Mouse (Mus musculus) embryonic facial prominence, embryonic 15.5 days (tissue): Measurements from ENCODE around the gene Eapp. TPM values are rescaled to one million over a fixed set of nuclear protein-coding genes. Genes with fewer than 3 reads are reported as not detected.
"Not testable (repeated sequence)": the region's sequence is repeated elsewhere in the genome, so short reads cannot be mapped to it uniquely, and the experiment has no call there.

Source experiments
- ATAC-seq: fragments of 200-750 bp; cut with Nextera tagmentation; 2 replicates; pipeline ENCODE4 v1.8.0; 2017; ENCODE audit warnings: low read depth, moderate TSS enrichment; ENCODE audit not compliant: insufficient number of reproducible peaks, low FRiP score, low TSS enrichment
- H3K27ac ChIP-seq: fragments of 300-500 bp; sonication (generic); replicated peaks from 2 replicates; pipeline ENCODE4 v1.5.1; 2015; ENCODE audit warnings: mild to moderate bottlenecking, inconsistent platforms
- H3K27me3 ChIP-seq: fragments of 300-500 bp; sonication (generic); 2 replicates; pipeline ENCODE4 v1.6.1; 2015; ENCODE audit warnings: inconsistent platforms
- H3K36me3 ChIP-seq: fragments of 300-500 bp; sonication (generic); 2 replicates; pipeline ENCODE4 v1.6.1; 2015; ENCODE audit warnings: mild to moderate bottlenecking, inconsistent platforms
- H3K4me1 ChIP-seq: fragments of 300-500 bp; sonication (generic); 2 replicates; pipeline ENCODE4 v1.6.1; 2015; ENCODE audit warnings: inconsistent platforms
- H3K4me2 ChIP-seq: fragments of 300-500 bp; sonication (generic); replicated peaks from 2 replicates; pipeline ENCODE4 v1.6.1; 2015; ENCODE audit warnings: mild to moderate bottlenecking, inconsistent platforms
- H3K4me3 ChIP-seq: fragments of 300-500 bp; sonication (generic); replicated peaks from 2 replicates; pipeline ENCODE4 v1.5.1; 2015; ENCODE audit warnings: mild to moderate bottlenecking, inconsistent platforms
- H3K9ac ChIP-seq: fragments of 300-500 bp; sonication (generic); 2 replicates; pipeline ENCODE4 v1.6.1; 2015; ENCODE audit warnings: inconsistent platforms
- H3K9me3 ChIP-seq: fragments of 300-500 bp; sonication (generic); replicated peaks from 2 replicates; pipeline ENCODE4 v1.6.1; 2016; ENCODE audit warnings: inconsistent platforms
- WGBS: fragments of 180-500 bp; shearing (Covaris S2); methylation state at CpG from one replicate; pipeline ENCODE4 v1.1.7; 2015; 5-methylcytosine and 5-hydroxymethylcytosine counted together
- polyA plus RNA-seq: library from polyadenylated mRNA; unstranded; fragments of >200 nt; fragmentation: Nextera tagmentation; extraction: Ambion mirVana; gene quantifications from 2 replicates; pipeline ENCODE4 v1.2.1, GENCODE M21; 2015

Eapp gene
- polyA plus RNA-seq, 1 experiment from 2014 or later = 71.1 TPM

DNA sequence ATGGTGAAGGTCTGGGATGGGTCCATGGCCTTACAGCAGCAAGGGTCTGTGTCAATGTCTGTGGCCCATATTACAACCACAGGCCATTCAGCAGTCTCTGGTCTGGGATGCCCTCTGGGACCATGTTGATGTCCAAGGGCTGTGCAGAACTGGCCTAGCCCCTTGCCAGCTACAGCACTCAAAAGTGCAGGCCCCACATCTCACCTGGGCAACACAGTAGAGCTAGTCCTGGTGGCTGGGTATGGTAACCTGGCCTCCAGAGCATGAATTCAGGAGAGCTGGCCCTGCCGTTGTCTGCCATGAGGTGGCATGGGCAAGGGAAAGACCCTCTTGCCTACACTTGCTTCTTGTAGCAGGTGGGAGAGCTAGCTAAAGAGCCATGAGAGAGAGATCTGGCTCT lies 27.6 kb downstream of the Eapp start:
- no peak overlapping the region for H3K4me2 ChIP-seq
- no peak overlapping the region for H3K4me3 ChIP-seq
- H3K27me3 ChIP-seq = no peaks in the 10 kb centered on the region
- H3K9me3 ChIP-seq = no peaks in the 10 kb centered on the region
- H3K4me1 ChIP-seq = no peaks in the 10 kb centered on the region
- peaks cover 15% of the 10 kb centered on the region for H3K36me3 ChIP-seq
- no peak for ATAC-seq
- H3K9ac ChIP-seq = no peak overlapping the region
- H3K27ac ChIP-seq = no peak overlapping the region
- WGBS = 92% methylated on average over 1 of the region's 1 CpGs

- Histone ChIP-seq H3K9me3 (no peaks in the 10 kb centered on the region), H3K4me2 (no peak overlapping the region), H3K4me3 (no peak overlapping the region), H3K36me3 (peaks cover 3% of the 10 kb centered on the region), H3K9ac (no peak overlapping the region), H3K4me1 (no peaks in the 10 kb centered on the region), H3K27ac (no peak overlapping the region), H3K27me3 (no peaks in the 10 kb centered on the region)
- 80% methylated on average over 6 of the region's 6 CpGs for WGBS
- ATAC-seq = no peak
These were observed 30.2 kb downstream of the Eapp start for GRCm38 (mm10) chr12:54665526-54665925.

DNA sequence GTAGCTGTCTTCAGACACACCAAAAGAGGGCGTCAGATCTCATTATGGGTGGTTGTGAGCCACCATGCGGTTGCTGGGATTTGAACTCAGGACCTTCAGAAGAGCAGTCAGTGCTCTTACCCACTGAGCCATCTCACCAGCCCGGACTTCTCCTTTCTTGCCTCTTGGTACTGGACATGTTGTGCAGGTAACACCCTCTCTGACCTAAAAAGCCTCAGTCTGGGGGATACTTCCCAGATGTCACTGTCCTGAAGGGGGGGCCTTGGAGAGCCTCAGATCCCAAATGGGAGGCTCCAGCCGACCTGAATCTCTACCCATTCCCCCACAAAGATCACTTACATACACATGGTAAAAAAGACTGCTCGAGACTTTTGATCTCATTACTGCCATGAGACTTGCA lies 34.2 kb downstream of the Eapp start:
- H3K27me3 ChIP-seq, H3K9me3 ChIP-seq, H3K4me3 ChIP-seq, H3K27ac ChIP-seq, H3K36me3 ChIP-seq, H3K4me1 ChIP-seq, ATAC-seq, H3K4me2 ChIP-seq, H3K9ac ChIP-seq: not testable (repeated sequence)
- 70% methylated on average over 5 of the region's 5 CpGs for WGBS

DNA sequence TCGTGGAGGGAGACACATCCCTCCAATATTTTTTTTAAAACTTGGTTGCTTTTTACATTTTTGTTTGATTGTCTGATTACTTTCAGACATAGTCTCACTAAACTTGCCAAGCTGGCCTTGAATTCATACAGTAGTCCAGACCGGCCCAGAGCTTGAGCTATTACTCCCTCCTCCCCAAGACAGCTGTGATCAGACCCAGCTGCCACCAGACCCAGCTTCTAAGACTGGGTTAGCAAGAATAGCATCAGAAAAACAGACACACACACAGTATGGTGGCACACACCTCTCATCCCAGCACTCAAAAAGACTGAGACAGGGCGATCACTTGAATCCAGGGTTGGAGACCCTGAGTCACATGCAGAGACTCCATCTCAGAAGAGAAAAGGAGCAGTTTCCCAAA lies 35.8 kb downstream of the Eapp start:
- WGBS = 70% methylated on average over 3 of the region's 3 CpGs
- no peak overlapping the region for H3K9ac ChIP-seq

DNA sequence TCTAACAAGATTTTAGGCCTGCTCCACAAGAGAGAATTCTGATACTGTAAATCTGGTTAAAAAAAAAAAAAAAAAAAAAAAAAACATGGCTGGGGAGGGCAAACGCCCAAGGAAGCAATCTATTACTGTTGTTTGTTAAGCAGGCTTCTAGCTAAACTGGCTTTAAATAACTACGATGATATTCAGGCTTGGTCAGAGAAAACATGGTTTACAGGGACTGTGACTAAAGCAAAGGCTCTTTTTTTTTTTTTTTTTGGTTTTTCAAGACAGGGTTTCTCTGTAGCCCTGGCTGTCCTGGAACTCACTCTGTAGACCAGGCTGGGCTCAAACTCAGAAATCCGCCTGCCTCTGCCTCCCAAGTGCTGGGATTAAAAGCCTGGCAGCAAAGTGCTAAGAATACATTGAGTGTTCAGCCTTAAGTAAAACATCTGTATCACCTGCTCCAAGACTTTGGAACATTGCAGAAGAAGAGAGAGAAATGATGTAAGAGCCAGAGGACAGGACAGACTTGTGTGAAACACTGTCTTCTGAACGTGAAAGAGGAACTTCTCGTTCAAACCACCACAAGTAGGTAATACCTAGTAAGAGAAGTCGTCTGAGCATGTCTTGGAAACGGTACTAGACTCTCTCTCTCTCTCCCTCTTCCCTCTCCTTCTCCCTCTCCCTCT lies 37.1 kb downstream of the Eapp start:
- no peak overlapping the region for H3K9ac ChIP-seq
- 64% methylated on average over 7 of the region's 7 CpGs for WGBS
- ATAC-seq = no peak
- H3K4me1 ChIP-seq = peaks cover 13% of the 10 kb centered on the region
- H3K27ac ChIP-seq = no peak overlapping the region
- H3K4me3 ChIP-seq = no peak overlapping the region
- H3K27me3 ChIP-seq = no peaks in the 10 kb centered on the region
- no peaks in the 10 kb centered on the region for H3K9me3 ChIP-seq
- no peak overlapping the region for H3K4me2 ChIP-seq
- H3K36me3 ChIP-seq = no peaks in the 10 kb centered on the region

More for the DNA sequence above, 35.8 kb downstream of the Eapp start:
- Histone ChIP-seq H3K4me2 (no peak overlapping the region), H3K27me3 (no peaks in the 10 kb centered on the region), H3K36me3 (no peaks in the 10 kb centered on the region), H3K4me1 (peaks cover 6% of the 10 kb centered on the region), H3K9me3 (no peaks in the 10 kb centered on the region), H3K4me3 (no peak overlapping the region), H3K27ac (no peak overlapping the region)
- ATAC-seq = no peak

DNA sequence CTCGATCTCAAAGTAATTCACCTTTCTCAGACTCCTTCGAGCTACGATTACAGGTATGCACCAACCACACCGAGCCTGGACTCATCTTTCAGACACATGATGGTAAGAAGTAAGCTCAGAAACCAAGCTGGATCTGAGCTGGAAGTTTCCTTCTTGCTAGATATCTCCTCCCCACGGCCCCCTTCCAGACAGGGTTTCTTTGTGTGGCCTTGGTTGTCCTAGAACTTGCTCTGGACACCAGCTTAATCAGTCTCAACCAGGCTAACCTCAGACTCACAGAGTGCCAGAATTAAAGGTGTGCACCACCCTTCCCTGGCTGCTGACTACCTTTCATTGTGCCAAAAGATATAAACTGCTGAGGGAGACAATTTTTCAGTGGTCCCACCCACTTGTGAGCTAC lies 37.7 kb downstream of the Eapp start:
- Histone ChIP-seq H3K9me3 (no peaks in the 10 kb centered on the region), H3K4me3 (no peak overlapping the region), H3K4me1 (peaks cover 13% of the 10 kb centered on the region), H3K4me2 (no peak overlapping the region), H3K27me3 (no peaks in the 10 kb centered on the region), H3K9ac (no peak overlapping the region), H3K27ac (no peak overlapping the region), H3K36me3 (no peaks in the 10 kb centered on the region)
- ATAC-seq = no peak
- WGBS = 93% methylated on average over 5 of the region's 5 CpGs

- H3K4me3 ChIP-seq = no peak overlapping the region; the same call in 1 of the 2 replicates
- H3K4me1 ChIP-seq = peaks cover 17% of the 10 kb centered on the region
- no peak overlapping the region for H3K27ac ChIP-seq
- H3K9ac ChIP-seq = no peak overlapping the region
- peak overlapping the region; percentile 72 for H3K4me2 ChIP-seq
- H3K36me3 ChIP-seq = no peaks in the 10 kb centered on the region
- ATAC-seq = no peak
- no peaks in the 10 kb centered on the region for H3K27me3 ChIP-seq
- no peaks in the 10 kb centered on the region for H3K9me3 ChIP-seq
- 57% methylated on average over 2 of the region's 2 CpGs for WGBS
These were observed 38.5 kb downstream of the Eapp start for GRCm38 (mm10) chr12:54657226-54657625.

DNA sequence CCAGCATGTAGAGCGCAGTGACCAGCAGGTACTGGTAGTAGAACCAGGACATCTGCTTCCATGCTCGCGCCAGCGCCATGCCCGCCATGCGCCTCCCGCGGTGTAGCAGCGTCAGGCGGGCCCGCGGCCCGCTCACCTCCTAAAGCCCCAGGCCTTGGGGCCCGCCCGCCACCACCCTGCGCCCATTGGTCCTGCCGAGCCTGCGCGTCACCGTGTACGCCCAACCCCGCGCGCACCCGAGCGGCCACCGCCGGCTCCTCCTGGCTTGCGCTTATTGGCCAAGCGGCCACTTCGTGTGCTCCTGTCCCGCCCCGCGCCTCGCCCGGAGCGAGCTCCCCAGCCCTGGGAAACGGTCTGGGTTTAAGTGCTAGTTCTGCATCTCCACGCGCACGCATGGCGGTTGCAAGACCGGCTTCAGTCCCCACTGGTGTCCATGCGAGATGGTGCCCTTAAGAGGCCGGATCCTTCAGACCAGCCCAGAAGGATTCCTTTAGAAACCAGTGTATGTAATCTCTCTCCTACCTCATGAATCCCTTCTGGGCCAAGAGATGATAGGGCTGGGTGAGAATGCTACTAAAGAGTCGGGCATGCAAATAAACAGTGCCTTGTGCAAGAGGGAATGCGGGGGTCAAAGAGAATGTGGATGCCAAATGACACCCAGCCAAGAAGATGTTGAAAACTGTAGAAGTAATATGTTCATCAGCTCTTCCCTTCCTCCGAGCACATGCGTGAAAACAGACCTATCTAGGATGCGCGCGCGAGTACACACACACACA lies 39.1 kb downstream of the Eapp start, which contains the start of gene Sptssa:
Sptssa (minus strand) TSS at position 178 of the 776 bp plus-strand sequence.
- 6% methylated on average over 53 of the region's 53 CpGs for WGBS
- peak within 1 kb of the TSS; percentile 65 for H3K4me3 ChIP-seq

GRCm38 (mm10) chr12:54656039-54656395 lies 39.7 kb downstream of the Eapp start:
- peaks cover 17% of the 10 kb centered on the region for H3K4me1 ChIP-seq
- H3K9ac ChIP-seq = peak overlapping the region; percentile 59
- no peaks in the 10 kb centered on the region for H3K27me3 ChIP-seq
- WGBS = under 1% methylated on average over 22 of the region's 22 CpGs
- H3K4me2 ChIP-seq = peak overlapping the region; percentile 72
- no peaks in the 10 kb centered on the region for H3K36me3 ChIP-seq
- peak overlapping the region; percentile 65 for H3K4me3 ChIP-seq
- ATAC-seq = no peak; the same call in 1 of the 2 replicates
- no peaks in the 10 kb centered on the region for H3K9me3 ChIP-seq
- H3K27ac ChIP-seq = peak overlapping the region; percentile 89

More for the DNA sequence above, 39.1 kb downstream of the Eapp start, which contains the start of gene Sptssa:
- Histone ChIP-seq H3K36me3 (no peaks in the 10 kb centered on the region), H3K4me2 (peak within 1 kb of the TSS; percentile 72), H3K4me1 (peaks cover 17% of the 10 kb centered on the region), H3K27me3 (no peaks in the 10 kb centered on the region), H3K27ac (peak within 1 kb of the TSS; percentile 89), H3K9me3 (no peaks in the 10 kb centered on the region), H3K9ac (peak within 1 kb of the TSS; percentile 59)
- peak; percentile 100 for ATAC-seq

GRCm38 (mm10) chr12:54655292-54656038 lies 40.2 kb downstream of the Eapp start:
- H3K4me1 ChIP-seq = peaks cover 17% of the 10 kb centered on the region
- no peaks in the 10 kb centered on the region for H3K9me3 ChIP-seq
- no peak for ATAC-seq
- peak overlapping the region; percentile 72 for H3K4me2 ChIP-seq
- H3K36me3 ChIP-seq = peaks cover 1% of the 10 kb centered on the region
- peak overlapping the region; percentile 59 for H3K9ac ChIP-seq
- peak overlapping the region; percentile 89 for H3K27ac ChIP-seq
- WGBS = 14% methylated on average over 16 of the region's 16 CpGs
- no peaks in the 10 kb centered on the region for H3K27me3 ChIP-seq
- peak overlapping the region; percentile 65 for H3K4me3 ChIP-seq

DNA sequence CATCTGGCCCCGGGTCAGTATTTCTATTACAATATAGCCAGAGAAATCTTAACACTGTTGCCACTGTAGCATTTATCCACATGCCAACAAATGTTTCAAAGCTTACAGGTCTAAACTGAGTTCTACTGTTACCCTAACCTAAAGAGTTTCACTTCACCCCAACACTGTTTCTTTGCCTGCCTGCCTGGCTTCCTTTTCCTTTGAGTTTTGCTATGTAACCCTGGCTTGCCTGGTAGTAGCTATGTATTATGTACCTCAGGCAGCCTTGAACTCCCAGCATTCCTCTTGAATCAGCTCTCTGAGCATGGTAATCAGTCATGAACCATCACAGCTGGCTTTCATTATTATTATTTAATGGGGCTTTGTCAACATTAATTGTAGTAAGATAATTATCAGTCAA lies 41.0 kb downstream of the Eapp start:
- peaks cover 7% of the 10 kb centered on the region for H3K36me3 ChIP-seq
- peaks cover 17% of the 10 kb centered on the region for H3K4me1 ChIP-seq
- ATAC-seq = no peak
- H3K9me3 ChIP-seq = no peaks in the 10 kb centered on the region
- no peaks in the 10 kb centered on the region for H3K27me3 ChIP-seq
- WGBS = 86% methylated on average over 1 of the region's 1 CpGs
- H3K4me3 ChIP-seq = 0 out of 2 replicates have a peak overlapping the region, but pooled peaks have one; percentile 65
- H3K27ac ChIP-seq = no peak overlapping the region
- H3K4me2 ChIP-seq = peak overlapping the region; percentile 72
- H3K9ac ChIP-seq = no peak overlapping the region
